Mouse (Mus musculus) heart, postnatal 0 days (tissue): ENCODE measurements around the gene Shkbp1. TPM values are rescaled to one million over a fixed set of nuclear protein-coding genes. Genes with fewer than 3 reads are reported as not detected.

Source experiments
- ATAC-seq: fragments of 200-750 bp; cut with Nextera tagmentation; 2 replicates; pipeline ENCODE4 v1.8.0; 2017; ENCODE audit warnings: low read depth, moderate number of reproducible peaks, moderate library complexity; ENCODE audit not compliant: insufficient read depth
- DNase-seq: peaks from one replicate; pipeline ENCODE4 v3.0.0-alpha.2; 2016; ENCODE audit warnings: low spot score
- H3K27ac ChIP-seq: fragments of 300-500 bp; sonication (generic); 2 replicates; pipeline ENCODE4 v1.5.1; 2014; ENCODE audit warnings: low read depth, mild to moderate bottlenecking
- H3K27me3 ChIP-seq: fragments of 300-500 bp; sonication (generic); 2 replicates; pipeline ENCODE4 v1.6.1; 2014; ENCODE audit warnings: low read length, mixed read lengths; ENCODE audit not compliant: control insufficient read depth, insufficient read depth
- H3K36me3 ChIP-seq: fragments of 300-500 bp; sonication (generic); replicated peaks from 2 replicates; pipeline ENCODE4 v1.6.1; 2014; ENCODE audit warnings: low read length, mixed read lengths; ENCODE audit not compliant: control insufficient read depth, insufficient read depth
- H3K4me1 ChIP-seq: fragments of 300-500 bp; sonication (generic); 2 replicates; pipeline ENCODE4 v1.6.1; 2014; ENCODE audit warnings: antibody characterized with exemption; ENCODE audit not compliant: control insufficient read depth, insufficient read depth
- H3K4me2 ChIP-seq: fragments of 300-500 bp; sonication (generic); 2 replicates; pipeline ENCODE4 v1.6.1; 2014; ENCODE audit warnings: low read depth, mild to moderate bottlenecking, low read length, moderate library complexity
- H3K4me3 ChIP-seq: fragments of 300-500 bp; sonication (generic); 2 replicates; pipeline ENCODE4 v1.5.1; 2014; ENCODE audit warnings: low read depth, low read length
- H3K9ac ChIP-seq: fragments of 300-500 bp; sonication (generic); replicated peaks from 2 replicates; pipeline ENCODE4 v1.6.1; 2014; ENCODE audit warnings: low read depth, low read length, mixed read lengths
- H3K9me3 ChIP-seq: fragments of 300-500 bp; sonication (generic); replicated peaks from 2 replicates; pipeline ENCODE4 v1.6.1; 2016; ENCODE audit warnings: low read length; ENCODE audit not compliant: control insufficient read depth
- CTCF ChIP-seq: IDR thresholded peaks from 2 replicates; pipeline ENCODE4 v1.5.1; 2016; ENCODE audit warnings: antibody characterized with exemption, control low read depth, low read depth
- EP300 ChIP-seq: IDR thresholded peaks from 2 replicates; pipeline ENCODE4 v1.6.1; 2016; ENCODE audit warnings: antibody characterized with exemption, low read depth
- WGBS: fragments of 180-500 bp; shearing (Covaris S2); extraction: QIAGEN DNeasy Blood & Tissue Kit; methylation state at CpG from one replicate; pipeline ENCODE4 v1.1.7; 2014; 5-methylcytosine and 5-hydroxymethylcytosine counted together
- polyA plus RNA-seq: library from polyadenylated mRNA; unstranded; fragments of >200 nt; fragmentation: Nextera tagmentation; extraction: Ambion mirVana; gene quantifications from 2 replicates; pipeline ENCODE4 v1.2.1, GENCODE M21; 2015
- total RNA-seq: library from RNA; depleted of rRNA; stranded (reverse); fragments of >200 nt; gene quantifications from 2 replicates; pipeline ENCODE4 v1.2.3, GENCODE M21; 2014; ENCODE audit warnings: low replicate concordance

Shkbp1 gene
- total and polyA plus RNA-seq, 2 experiments from 2014 or later, result 16.7 to 18.3 TPM

DNA sequence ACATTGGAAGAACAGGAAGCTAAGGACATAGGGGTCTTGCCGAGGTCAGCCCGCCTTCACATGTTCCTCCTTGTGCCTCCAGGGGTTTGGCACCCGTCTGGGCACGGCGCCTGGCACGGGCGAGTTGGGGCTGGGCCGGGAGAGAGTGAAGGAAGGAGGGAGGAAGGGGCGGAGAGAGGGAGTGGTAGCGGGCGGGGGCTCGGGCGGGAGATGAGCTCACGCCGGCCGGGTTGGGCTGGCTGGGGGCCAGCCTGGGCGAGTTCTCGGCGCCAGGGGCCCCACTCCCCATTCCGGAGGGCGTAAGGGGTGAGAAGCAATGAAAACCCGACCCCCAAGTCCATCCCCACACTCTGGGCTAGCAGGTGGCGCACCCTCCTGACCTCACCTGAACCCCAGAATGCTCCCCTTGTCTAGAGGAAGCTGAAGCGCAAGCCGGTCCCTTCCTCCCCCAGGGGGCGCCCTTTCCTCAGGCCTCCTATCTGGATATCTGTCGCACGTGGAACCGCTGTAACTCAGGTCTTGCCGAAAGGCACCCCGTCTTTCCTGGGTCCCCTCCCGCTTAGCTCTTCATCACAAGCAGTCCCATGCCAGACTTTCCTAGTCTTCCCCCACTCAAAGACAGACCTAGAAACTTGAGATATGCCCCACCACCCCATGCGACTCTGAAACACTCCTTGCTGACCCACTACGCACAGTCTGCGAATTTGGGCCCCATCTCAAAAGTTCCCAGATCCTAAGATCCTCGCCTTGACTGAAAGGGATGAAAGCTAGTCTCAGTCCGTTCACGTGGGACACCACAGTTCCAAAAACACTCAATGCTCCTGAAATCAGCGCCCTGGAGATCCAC lies 23.2 kb downstream of the Shkbp1 start:
- DNase-seq (peak; percentile 59), ATAC-seq (peak; percentile 4; the same call in 1 of the 2 replicates)
- H3K9me3 ChIP-seq, result no peaks in the 10 kb centered on the region
- H3K27me3 ChIP-seq, result peaks cover 92% of the 10 kb centered on the region
- H3K27ac ChIP-seq, result peak overlapping the region; percentile 84
- 1% methylated on average over 30 of the region's 39 CpGs for WGBS
- 0 out of 2 replicates have a peak, but pooled peaks cover 5% of the 10 kb centered on the region for H3K36me3 ChIP-seq
- peak overlapping the region; percentile 78 for H3K9ac ChIP-seq
- H3K4me2 ChIP-seq, result peak overlapping the region; percentile 76
- peak; percentile 59 for TF ChIP-seq CTCF
- TF ChIP-seq EP300, result no peak; the same call in 1 of the 2 replicates
- peak overlapping the region; percentile 67 for H3K4me3 ChIP-seq
- peaks cover 16% of the 10 kb centered on the region for H3K4me1 ChIP-seq

DNA sequence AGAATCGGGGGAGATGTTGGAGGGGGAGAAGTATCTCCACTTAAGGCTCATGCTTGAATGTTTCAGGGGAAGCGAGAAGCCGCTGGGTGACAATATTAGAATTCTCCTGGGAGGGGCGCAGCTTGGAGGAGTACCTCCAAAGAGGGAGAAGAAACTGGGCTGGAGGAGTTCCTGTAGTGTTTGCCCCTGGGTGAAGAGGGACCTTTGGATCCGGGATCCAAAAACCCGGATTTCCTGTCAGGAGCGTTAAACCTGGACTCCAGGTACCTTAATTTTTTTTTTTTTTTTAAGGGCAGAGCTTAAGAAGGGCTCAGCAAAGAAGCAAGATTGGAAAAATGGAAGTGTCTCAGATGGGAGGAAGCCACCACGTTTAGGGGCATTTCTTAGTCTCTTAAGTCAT lies 24.0 kb downstream of the Shkbp1 start:
- DNase-seq, result no peak
- H3K27me3 ChIP-seq, result peaks cover 92% of the 10 kb centered on the region
- H3K4me2 ChIP-seq, result peak overlapping the region; percentile 76
- no peak for ATAC-seq
- no peak overlapping the region; the same call in none of the 2 replicates for H3K9ac ChIP-seq
- 0 out of 2 replicates have a peak, but pooled peaks cover 6% of the 10 kb centered on the region for H3K36me3 ChIP-seq
- TF ChIP-seq CTCF, result no peak
- no peak for TF ChIP-seq EP300
- H3K4me1 ChIP-seq, result peaks cover 16% of the 10 kb centered on the region
- peak overlapping the region; percentile 67 for H3K4me3 ChIP-seq
- WGBS, result 7% methylated on average over 8 of the region's 8 CpGs
- peak overlapping the region; percentile 84 for H3K27ac ChIP-seq
- H3K9me3 ChIP-seq, result no peaks in the 10 kb centered on the region

DNA sequence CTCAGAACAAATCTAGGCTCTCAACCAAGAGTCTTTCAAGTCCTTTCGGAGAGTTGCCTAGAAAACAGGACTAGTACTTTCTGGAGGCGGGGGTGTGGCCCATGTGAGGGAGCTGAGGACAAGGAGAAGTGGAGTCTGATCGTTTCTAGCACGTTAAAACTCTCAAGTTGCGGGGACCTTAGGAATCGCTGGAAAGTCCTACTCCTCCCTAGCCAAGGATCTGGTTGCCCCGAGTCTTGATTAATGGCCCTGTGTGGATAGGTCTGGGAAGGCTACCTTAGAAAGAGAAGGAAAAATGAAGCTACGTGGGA lies 24.3 kb downstream of the Shkbp1 start:
- no peaks in the 10 kb centered on the region for H3K9me3 ChIP-seq
- 3% methylated on average over 8 of the region's 8 CpGs for WGBS
- H3K4me1 ChIP-seq, result peaks cover 16% of the 10 kb centered on the region
- H3K9ac ChIP-seq, result no peak overlapping the region; the same call in 1 of the 2 replicates
- H3K4me3 ChIP-seq, result peak overlapping the region; percentile 67
- no peak for ATAC-seq
- peak overlapping the region; percentile 76 for H3K4me2 ChIP-seq
- H3K27ac ChIP-seq, result peak overlapping the region; percentile 84
- H3K27me3 ChIP-seq, result peaks cover 92% of the 10 kb centered on the region
- DNase-seq, result no peak
- H3K36me3 ChIP-seq, result 0 out of 2 replicates have a peak, but pooled peaks cover 6% of the 10 kb centered on the region
- TF ChIP-seq EP300 (no peak), CTCF (no peak)

DNA sequence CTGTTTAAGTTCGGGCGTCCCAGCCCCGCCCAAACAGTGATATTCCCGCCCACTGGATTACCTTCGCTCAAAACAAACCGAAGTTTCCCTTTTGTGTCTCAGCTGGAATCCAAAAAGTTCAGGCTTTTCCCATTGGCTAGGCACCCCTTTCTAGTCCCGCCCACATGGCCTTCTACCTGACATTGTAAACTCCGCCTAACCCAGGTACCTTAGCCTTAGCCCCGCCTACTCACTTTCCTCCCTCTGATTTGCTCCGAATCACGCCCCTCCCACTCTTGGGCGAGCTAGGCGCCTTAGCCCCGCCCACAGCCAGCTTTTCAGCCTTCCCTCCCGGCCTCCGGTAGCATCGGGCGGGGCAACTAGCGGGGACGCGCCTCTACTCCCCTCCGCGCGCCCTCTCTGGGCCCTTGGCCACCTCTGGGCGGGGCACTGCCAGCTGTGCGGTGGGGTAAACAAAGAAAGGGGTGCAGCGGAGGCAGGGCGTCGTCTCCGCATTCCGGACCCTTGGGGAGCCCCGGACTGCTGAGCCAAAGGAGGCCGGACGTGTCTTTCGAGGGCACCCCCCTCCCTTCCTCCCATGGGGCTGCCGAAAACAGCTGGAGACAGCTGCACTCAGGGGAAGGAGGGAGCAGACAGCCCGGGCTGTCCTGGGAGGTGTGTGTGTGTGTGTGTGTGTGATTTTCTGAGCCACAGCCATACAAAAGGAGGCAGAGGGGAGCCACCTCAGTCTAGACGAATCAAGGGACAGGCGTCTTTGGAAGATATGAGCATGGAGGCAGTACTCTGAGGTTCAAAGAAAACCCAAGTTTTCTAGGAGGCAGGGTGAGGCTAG lies 24.9 kb downstream of the Shkbp1 start:
- 1% methylated on average over 39 of the region's 39 CpGs for WGBS
- H3K9ac ChIP-seq, result 0 out of 2 replicates have a peak overlapping the region, but pooled peaks have one; percentile 17
- peak; percentile 49 for ATAC-seq
- H3K27ac ChIP-seq, result peak overlapping the region; percentile 84
- H3K27me3 ChIP-seq, result peaks cover 92% of the 10 kb centered on the region
- H3K9me3 ChIP-seq, result no peaks in the 10 kb centered on the region
- peak overlapping the region; percentile 67 for H3K4me3 ChIP-seq
- H3K36me3 ChIP-seq, result 0 out of 2 replicates have a peak, but pooled peaks cover 6% of the 10 kb centered on the region
- peaks cover 16% of the 10 kb centered on the region for H3K4me1 ChIP-seq
- peak; percentile 84 for TF ChIP-seq EP300
- no peak for TF ChIP-seq CTCF
- peak overlapping the region; percentile 76 for H3K4me2 ChIP-seq
- DNase-seq, result peak; percentile 89

DNA sequence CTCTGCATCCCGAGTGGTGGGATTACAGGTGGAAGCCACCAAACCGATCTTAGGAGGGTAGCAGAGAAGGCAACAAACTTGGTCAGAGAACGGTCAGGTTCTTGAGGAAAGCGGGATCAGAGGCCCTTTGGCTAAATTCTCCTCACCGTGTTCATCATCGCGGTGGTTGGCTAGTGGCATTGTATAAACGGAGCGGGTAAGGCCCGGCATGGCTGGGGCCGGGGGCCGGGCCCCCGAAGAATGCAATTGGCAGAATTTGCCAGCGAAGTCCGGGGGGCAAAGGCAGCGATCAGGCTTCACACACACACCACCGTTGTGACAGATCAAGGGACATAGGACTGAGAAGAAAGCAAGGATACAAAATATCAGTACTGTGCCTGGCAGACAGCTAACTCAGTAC lies 25.8 kb downstream of the Shkbp1 start:
- no peak overlapping the region for H3K9ac ChIP-seq
- peak overlapping the region; percentile 67 for H3K4me3 ChIP-seq
- 0 out of 2 replicates have a peak, but pooled peaks cover 6% of the 10 kb centered on the region for H3K36me3 ChIP-seq
- TF ChIP-seq EP300, result no peak
- TF ChIP-seq CTCF, result no peak
- H3K4me2 ChIP-seq, result peak overlapping the region; percentile 76
- H3K27me3 ChIP-seq, result peaks cover 88% of the 10 kb centered on the region
- H3K27ac ChIP-seq, result no peak overlapping the region
- peaks cover 16% of the 10 kb centered on the region for H3K4me1 ChIP-seq
- no peaks in the 10 kb centered on the region for H3K9me3 ChIP-seq
- ATAC-seq (no peak), DNase-seq (no peak)
- 27% methylated on average over 17 of the region's 17 CpGs for WGBS
